Mouse (Mus musculus) thymus, adult 2 months (tissue): ENCODE data around the gene Styx. TPM values are rescaled to one million over a fixed set of nuclear protein-coding genes. Genes with fewer than 3 reads are reported as not detected.
A peak's percentile ranks its signal among the peaks of the same experiment; 100 is the strongest.

ENCODE experiments used
- DNase-seq: peaks from one replicate; pipeline ENCODE4 v3.0.0; 2021
- H3K27ac ChIP-seq: fragments of 200-500 bp; 2 replicates; pipeline ENCODE4 v1.5.1; 2012; ENCODE audit warnings: low read length, control low read depth; ENCODE audit not compliant: control insufficient read depth, insufficient read depth
- H3K27me3 ChIP-seq: fragments of 200-500 bp; 2 replicates; pipeline ENCODE4 v1.6.1; 2012; ENCODE audit warnings: mild to moderate bottlenecking, low read length, moderate library complexity, mixed read lengths; ENCODE audit not compliant: control insufficient read depth, insufficient read depth
- H3K36me3 ChIP-seq: fragments of 200-500 bp; 2 replicates; pipeline ENCODE4 v1.6.1; 2012; ENCODE audit warnings: mild to moderate bottlenecking, low read length, moderate library complexity; ENCODE audit not compliant: control insufficient read depth, insufficient read depth
- H3K4me1 ChIP-seq: fragments of 200-500 bp; replicated peaks from 2 replicates; pipeline ENCODE4 v1.6.1; 2012; ENCODE audit warnings: low read length; ENCODE audit not compliant: control insufficient read depth, insufficient read depth
- H3K4me3 ChIP-seq: fragments of 200-500 bp; 2 replicates; pipeline ENCODE4 v1.5.1; 2012; ENCODE audit warnings: mild to moderate bottlenecking, low read length, control low read depth, moderate library complexity; ENCODE audit not compliant: control insufficient read depth, insufficient read depth
- CTCF ChIP-seq: fragments of 200-500 bp; IDR thresholded peaks from 2 replicates; pipeline ENCODE4 v1.5.1; 2012; ENCODE audit warnings: mild to moderate bottlenecking, control low read depth, low read length, moderate library complexity, borderline replicate concordance; ENCODE audit not compliant: control insufficient read depth, poor library complexity, insufficient read depth; ENCODE audit errors: extremely low read depth
- POLR2A ChIP-seq: fragments of 200-500 bp; IDR thresholded peaks from 2 replicates; pipeline ENCODE4 v1.6.1; 2012; ENCODE audit warnings: mild to moderate bottlenecking, low read length, control low read depth, moderate library complexity; ENCODE audit not compliant: control insufficient read depth, poor library complexity, insufficient read depth; ENCODE audit errors: extremely low read depth
- WGBS: fragments of 180-500 bp; shearing (Covaris S2); methylation state at CpG from one replicate; pipeline ENCODE4 v1.1.7; 2018; 5-methylcytosine and 5-hydroxymethylcytosine counted together
- polyA plus RNA-seq: library from polyadenylated mRNA; depleted of rRNA; stranded (reverse); fragments of >200 nt; gene quantifications from 2 replicates; pipeline ENCODE4 v1.2.3, GENCODE M21; 2012; rRNA removed

Styx gene
- 22.6 and 44.7 TPM in 2 replicates for polyA plus RNA-seq

GRCm38 (mm10) chr14:45350931-45351859 lies at the start of gene Styx:
Styx (plus strand) TSS chr14:45351093.
- peak; percentile 32; the same call in 1 of the 2 replicates for TF ChIP-seq POLR2A
- TF ChIP-seq CTCF: no peak
- Histone ChIP-seq H3K27ac (no peak within 1 kb of the TSS), H3K4me1 (no peaks in the 10 kb centered on the region), H3K4me3 (peak within 1 kb of the TSS; percentile 63), H3K27me3 (no peaks in the 10 kb centered on the region), H3K36me3 (peaks cover 16% of the 10 kb centered on the region)
- peak; percentile 96 for DNase-seq
- WGBS: under 1% methylated on average over 90 of the region's 93 CpGs

GRCm38 (mm10) chr14:45303939-45304338 lies 47.0 kb upstream of the Styx start:
- Histone ChIP-seq H3K4me1 (no peaks in the 10 kb centered on the region), H3K27ac (no peak overlapping the region), H3K4me3 (no peak overlapping the region), H3K27me3 (no peaks in the 10 kb centered on the region), H3K36me3 (peaks cover 30% of the 10 kb centered on the region)
- no peak for DNase-seq
- TF ChIP-seq CTCF (no peak), POLR2A (no peak)
- 97% methylated on average over 4 of the region's 4 CpGs for WGBS

GRCm38 (mm10) chr14:45304389-45304788 lies 46.5 kb upstream of the Styx start:
- 91% methylated on average over 4 of the region's 4 CpGs for WGBS
- Histone ChIP-seq H3K27me3 (no peaks in the 10 kb centered on the region), H3K4me3 (no peak overlapping the region), H3K36me3 (peaks cover 26% of the 10 kb centered on the region), H3K27ac (no peak overlapping the region), H3K4me1 (no peaks in the 10 kb centered on the region)
- TF ChIP-seq CTCF (no peak), POLR2A (no peak)
- no peak for DNase-seq

GRCm38 (mm10) chr14:45305852-45306251 lies 45.0 kb upstream of the Styx start:
- 97% methylated on average over 5 of the region's 5 CpGs for WGBS
- Histone ChIP-seq H3K4me3 (no peak overlapping the region), H3K4me1 (no peaks in the 10 kb centered on the region), H3K27me3 (no peaks in the 10 kb centered on the region), H3K36me3 (peaks cover 16% of the 10 kb centered on the region; the same call in 1 of the 2 replicates), H3K27ac (no peak overlapping the region)
- no peak for TF ChIP-seq POLR2A
- TF ChIP-seq CTCF: no peak
- no peak for DNase-seq

- DNase-seq: no peak
- WGBS: 71% methylated on average over 8 of the region's 8 CpGs
- TF ChIP-seq POLR2A (no peak), CTCF (no peak)
- Histone ChIP-seq H3K27me3 (no peaks in the 10 kb centered on the region), H3K36me3 (peaks cover 8% of the 10 kb centered on the region; the same call in 1 of the 2 replicates), H3K27ac (no peak overlapping the region), H3K4me3 (no peak overlapping the region), H3K4me1 (no peaks in the 10 kb centered on the region)
Observed at GRCm38 (mm10) chr14:45307630-45308328, 43.1 kb upstream of the Styx start.

- no peaks in the 10 kb centered on the region for H3K27me3 ChIP-seq
- no peak overlapping the region for H3K27ac ChIP-seq
- no peak for TF ChIP-seq CTCF
- H3K4me1 ChIP-seq: no peaks in the 10 kb centered on the region
- DNase-seq: no peak
- no peak overlapping the region for H3K4me3 ChIP-seq
- H3K36me3 ChIP-seq: peaks cover 4% of the 10 kb centered on the region; the same call in 1 of the 2 replicates
- WGBS: 90% methylated on average over 13 of the region's 13 CpGs
Observed at GRCm38 (mm10) chr14:45309646-45310045, 41.2 kb upstream of the Styx start.
